25 mouse cellular contexts compared by ENCODE assay signal in genomic region chrX:151813656-151814055, GRCm38 (mm10).
"Had no signal": no experiment of that assay in that cellular context is flagged by ENCODE, and none has a peak within 500 bp of the region (broad histone marks: within the 10 kb centered on the region; RNA-seq: fewer than 3 reads in every experiment).

No protein-coding gene starts in this region.

- ATAC-seq: liver, postnatal 0 days; lung, postnatal 0 days; midbrain, embryonic 13.5 days; midbrain, embryonic 15.5 days had no signal

- H3K4me3 ChIP-seq: liver, embryonic 15.5 days; lung, embryonic 15.5 days; megakaryocyte, embryonic 14.5 days; midbrain, embryonic 13.5 days; midbrain, embryonic 15.5 days; myocyte; neural tube, embryonic 13.5 days; neural tube, embryonic 15.5 days; stomach, embryonic 15.5 days had no signal

- H3K4me2 ChIP-seq: liver, embryonic 15.5 days; lung, embryonic 15.5 days; midbrain, embryonic 11.5 days; midbrain, embryonic 13.5 days; midbrain, embryonic 15.5 days; neural tube, embryonic 13.5 days; neural tube, embryonic 15.5 days; stomach, embryonic 15.5 days had no signal

- H3K9ac ChIP-seq: liver, embryonic 15.5 days; liver, postnatal 0 days; lung, embryonic 15.5 days; midbrain, embryonic 13.5 days; midbrain, embryonic 15.5 days; neural tube, embryonic 13.5 days; neural tube, embryonic 15.5 days; stomach, embryonic 15.5 days had no signal

- H3K9me3 ChIP-seq: liver, embryonic 15.5 days; lung, embryonic 15.5 days; megakaryocyte, embryonic 14.5 days; midbrain, embryonic 13.5 days; midbrain, embryonic 15.5 days; neural tube, embryonic 13.5 days; neural tube, embryonic 15.5 days; stomach, embryonic 15.5 days had no signal

- H3K27me3 ChIP-seq: liver, embryonic 15.5 days; lung, embryonic 15.5 days; megakaryocyte, embryonic 14.5 days; midbrain, embryonic 15.5 days; neural tube, embryonic 15.5 days; stomach, embryonic 15.5 days had no signal

- H3K27ac ChIP-seq: liver, embryonic 15.5 days; lung, embryonic 15.5 days; macrophage; midbrain, embryonic 13.5 days; midbrain, embryonic 15.5 days; neural tube, embryonic 13.5 days; neural tube, embryonic 15.5 days; stomach, embryonic 15.5 days; stomach, postnatal 0 days had no signal

- H3K36me3 ChIP-seq: midbrain, embryonic 13.5 days; midbrain, embryonic 15.5 days; neural tube, embryonic 13.5 days; neural tube, embryonic 15.5 days; stomach, embryonic 15.5 days had no signal

- H3K4me1 ChIP-seq: liver, embryonic 15.5 days; lung, embryonic 15.5 days; megakaryocyte, embryonic 14.5 days; midbrain, embryonic 13.5 days; midbrain, embryonic 15.5 days; neural tube, embryonic 13.5 days; neural tube, embryonic 15.5 days; stomach, embryonic 15.5 days had no signal

- DNase-seq: liver, postnatal 0 days; lung, adult 2 months; lung, postnatal 14 days; lung, postnatal 36 days; retina, postnatal 1 day; right cerebral cortex, adult 18-20 months; right cerebral cortex, postnatal 25 days; right cerebral cortex, postnatal 4 days; spleen, adult 18-20 months; thymus, adult 2 months; thymus, postnatal 25 days; thymus, postnatal 4 days had no signal
